Mouse (Mus musculus): ENCODE measurements around the gene Ifitm10.

Gene Ifitm10

DNA sequence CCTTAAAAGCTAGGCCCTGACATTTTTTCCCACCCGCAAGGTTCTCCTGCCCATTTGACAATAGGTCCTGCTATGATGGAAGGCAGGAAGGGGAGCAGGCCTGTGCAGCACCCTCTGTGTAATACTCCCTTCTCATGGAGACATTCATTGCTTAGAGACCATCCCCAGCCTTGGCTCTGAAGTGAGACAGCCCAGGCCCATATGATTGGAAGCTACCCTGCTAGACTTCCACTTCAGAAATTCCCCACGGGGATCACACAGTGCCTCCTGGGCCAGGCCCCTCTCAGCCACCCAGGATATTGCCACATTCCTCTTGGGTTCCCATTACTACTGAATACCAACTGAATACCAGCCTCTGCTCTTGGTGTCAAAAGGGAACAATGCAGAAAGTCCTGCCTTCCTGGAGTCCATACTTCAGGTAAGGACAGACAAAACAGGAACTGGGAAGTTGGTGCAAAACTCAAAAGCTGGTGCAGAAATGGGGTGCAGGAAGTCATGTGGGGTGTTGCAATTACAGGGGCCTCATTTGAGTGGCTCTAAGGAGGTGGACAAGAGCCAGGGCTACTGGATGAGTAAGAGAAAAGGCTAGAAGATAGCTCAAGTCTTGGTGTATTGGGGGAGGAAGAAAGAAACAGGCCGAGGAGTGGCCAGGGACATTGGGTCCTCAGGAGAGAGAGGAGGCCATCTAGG, 16.6 kb upstream of the Ifitm10 start:
- no peak for DNase-seq (ENCODE audit: low read depth, low spot score)

DNA sequence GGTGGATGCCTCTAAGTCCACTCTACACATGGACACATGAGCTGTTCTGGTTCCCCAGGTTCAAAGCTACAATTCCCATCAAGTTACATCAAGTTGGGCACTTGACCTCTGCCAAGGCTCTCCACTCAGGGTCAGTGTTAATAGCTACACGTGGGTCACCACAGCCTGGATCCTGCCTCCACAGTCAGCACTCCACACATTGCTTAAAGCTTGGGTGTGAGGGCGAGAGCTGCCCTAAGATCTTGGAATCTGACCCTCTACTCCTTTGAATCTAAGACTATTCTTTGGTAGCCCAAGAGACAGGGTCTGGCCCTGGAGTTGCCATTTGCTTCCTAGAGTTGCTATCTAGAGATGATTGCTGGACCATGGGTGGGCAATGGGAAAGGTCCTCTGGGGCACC, 15.2 kb upstream of the Ifitm10 start:
- DNase-seq (ENCODE audit: low read depth, low spot score): no peak

DNA sequence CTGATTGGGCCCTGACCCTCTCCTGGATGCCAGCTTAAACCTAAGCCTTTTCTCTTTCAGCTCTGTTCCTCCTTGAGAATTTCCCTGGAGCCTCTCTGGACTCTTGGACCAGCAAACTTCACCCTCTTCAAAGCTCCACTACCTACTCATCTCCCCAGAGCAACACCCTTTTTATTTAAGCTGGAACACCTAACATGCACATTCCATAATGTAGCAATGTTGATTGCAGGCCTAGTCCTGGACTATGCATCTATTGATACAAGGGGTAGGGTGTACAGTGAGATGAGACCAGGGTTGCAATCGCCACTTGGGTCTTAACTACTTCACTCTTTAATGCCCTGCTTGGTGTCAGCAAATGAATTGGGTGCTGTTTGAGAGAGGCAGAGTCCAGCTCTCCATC, 14.6 kb upstream of the Ifitm10 start:
- no peak for DNase-seq (ENCODE audit: low read depth, low spot score)

DNA sequence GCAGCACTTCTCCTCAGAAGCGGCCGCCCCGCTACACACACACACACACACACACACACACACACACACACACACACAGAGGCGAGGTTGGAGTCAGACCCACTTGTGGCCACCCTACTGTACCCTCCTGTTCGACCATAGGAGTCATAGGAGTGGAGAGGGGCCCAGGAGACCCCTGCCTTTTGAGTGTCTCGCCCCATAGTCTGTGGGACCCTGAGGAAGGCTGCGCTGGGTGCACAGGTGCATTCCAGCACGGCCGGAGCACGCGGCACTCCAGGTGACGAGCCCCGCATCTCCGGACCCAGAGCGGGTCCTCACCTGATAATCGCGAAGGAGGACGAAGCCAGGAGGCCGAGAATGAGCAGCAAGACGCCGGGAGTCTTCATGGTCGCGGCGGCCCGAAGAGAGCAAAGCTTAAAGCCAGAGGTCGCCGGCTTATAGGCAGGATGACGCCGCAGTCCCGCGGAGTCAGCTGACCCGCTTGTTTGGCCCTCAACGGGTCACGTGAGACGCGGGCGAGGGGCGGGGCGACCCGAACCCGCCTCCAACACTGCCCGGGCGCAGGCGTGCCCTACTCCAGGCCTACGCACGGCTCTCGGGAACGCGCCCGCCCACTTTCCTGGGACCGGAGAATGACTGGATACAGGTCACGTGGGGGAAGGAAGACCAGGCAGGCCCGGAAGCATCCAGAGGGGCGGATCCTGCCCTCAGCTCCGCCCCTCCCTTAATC, 14.0 kb upstream of the Ifitm10 start, which contains the start of gene Ctsd:
Gene Ctsd (minus strand): TSS at position 620 of the 730 bp plus-strand sequence.
- peak; percentile 97 for DNase-seq (ENCODE audit: low read depth, low spot score)

DNA sequence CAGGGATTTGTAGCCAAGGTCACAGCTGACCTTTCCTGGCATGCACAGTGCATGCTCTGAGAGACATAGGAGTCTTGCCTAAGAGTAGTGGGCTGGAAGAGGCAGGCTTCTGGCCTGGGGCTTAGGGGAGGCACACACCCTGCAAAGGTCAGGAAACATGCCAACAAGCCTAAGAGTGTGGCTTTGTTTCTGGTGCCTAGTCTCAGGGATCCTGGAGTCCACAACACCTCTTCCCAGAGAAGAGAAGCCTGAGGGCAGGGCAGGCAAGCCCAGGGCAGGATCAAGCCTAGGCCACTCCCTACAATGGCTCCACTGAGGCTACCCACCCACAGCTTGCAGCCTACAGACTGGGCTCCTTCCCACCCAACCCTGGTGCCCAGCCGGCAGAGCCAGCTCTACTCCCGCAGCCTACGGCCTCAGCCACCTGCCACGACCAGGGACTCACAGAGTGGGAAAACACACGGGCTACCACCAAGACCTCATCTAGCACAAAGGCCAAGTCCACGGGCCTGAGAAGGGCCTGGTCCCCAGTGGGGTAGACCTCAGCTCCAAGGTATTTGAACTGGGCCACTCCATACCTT, 13.2 kb upstream of the Ifitm10 start:
- no peak for DNase-seq (ENCODE audit: low read depth, low spot score)

DNA sequence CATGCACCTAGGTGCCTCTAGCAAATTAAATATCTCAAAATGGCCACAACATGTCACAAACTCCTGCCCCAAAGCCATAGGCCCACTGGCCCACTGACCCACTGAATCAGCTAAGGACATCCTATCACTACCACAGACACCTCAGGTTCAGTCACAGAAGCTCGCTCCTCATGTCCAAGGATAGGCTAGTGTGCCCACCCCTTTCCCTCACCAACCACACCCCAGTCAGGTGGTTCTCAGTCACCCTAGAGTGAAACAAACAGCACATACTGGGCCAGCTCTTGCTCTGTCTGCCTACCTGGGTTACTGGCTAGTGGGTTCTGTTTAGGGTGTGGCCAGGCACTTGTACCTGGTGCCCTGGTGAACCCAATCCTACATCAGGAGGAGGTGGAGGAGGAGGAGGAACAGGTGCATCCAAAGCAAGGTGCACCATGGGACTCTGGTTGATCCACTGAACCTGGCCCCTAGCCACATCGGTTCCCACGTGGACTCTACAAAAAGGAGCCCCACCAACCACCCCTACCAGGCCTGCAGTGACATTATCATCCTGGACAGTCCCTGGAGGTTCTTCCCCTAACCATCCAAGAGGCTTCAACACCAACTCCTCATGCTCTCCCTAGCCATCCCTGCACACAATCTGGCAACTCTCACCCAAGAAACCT, 12.3 kb upstream of the Ifitm10 start:
- no peak for DNase-seq (ENCODE audit: low read depth, low spot score)

DNA sequence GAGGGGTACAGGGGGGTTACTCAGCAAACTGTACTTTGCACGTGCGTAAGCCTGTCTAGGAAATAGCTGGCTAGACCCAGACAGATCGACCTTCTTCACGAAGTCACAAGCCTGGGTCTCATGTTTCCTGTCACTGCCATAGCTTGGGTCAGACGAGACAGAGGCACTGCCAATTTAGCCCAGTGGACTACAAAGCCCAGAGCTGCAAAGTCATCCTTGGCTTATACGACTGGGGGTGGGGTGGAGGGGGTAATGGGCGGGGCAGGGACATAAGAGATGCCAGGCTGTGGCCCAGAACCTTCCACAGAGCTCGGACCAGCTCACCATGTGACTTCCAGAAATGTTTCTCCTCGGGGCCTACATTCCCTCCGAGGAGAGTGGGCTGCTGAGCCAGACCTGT, 10.8 kb upstream of the Ifitm10 start:
- DNase-seq (ENCODE audit: low read depth, low spot score): no peak

DNA sequence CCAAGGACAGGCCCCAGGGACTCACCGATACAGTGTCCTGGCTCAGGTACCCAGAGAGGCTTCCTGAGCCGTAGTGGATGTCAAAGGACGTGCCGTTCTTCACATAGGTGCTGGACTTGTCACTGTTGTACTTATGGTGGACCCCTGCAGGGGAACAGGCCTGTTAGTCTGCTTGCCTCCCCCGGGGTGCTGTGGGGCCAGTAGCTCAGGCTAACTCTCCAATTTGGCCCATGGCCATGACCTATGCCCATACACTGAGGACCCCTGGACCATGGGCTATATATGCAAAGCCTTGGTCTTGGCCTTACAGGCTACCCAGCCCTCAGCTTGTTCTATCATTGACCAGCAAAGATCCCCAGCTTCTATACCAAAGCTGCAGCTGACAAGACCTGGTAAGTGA, 9.0 kb upstream of the Ifitm10 start, which contains the start of gene Gm49369:
Gene Gm49369 (minus strand): TSS at position 101 of the 400 bp plus-strand sequence.
- no peak for DNase-seq (ENCODE audit: low read depth, low spot score)

DNA sequence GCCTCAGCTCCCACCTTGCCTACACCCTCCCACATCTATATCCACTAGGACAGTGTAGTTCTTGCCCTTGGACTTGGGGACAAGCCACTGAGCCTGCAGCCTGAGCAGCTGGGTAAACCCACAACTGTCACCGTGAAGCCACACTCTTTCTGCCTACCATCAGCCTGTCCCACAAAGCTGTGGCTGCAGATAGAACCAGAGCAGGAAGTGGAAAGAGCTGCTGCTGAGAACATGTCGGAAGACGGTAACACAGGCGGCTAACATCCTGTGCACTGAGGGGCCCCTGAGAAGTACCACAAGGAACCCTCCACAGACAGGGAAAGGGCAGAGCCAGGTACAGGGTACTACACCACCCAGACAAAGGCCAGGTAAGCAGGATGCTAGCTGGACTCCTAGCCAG, 7.6 kb upstream of the Ifitm10 start:
- no peak for DNase-seq (ENCODE audit: low read depth, low spot score)

DNA sequence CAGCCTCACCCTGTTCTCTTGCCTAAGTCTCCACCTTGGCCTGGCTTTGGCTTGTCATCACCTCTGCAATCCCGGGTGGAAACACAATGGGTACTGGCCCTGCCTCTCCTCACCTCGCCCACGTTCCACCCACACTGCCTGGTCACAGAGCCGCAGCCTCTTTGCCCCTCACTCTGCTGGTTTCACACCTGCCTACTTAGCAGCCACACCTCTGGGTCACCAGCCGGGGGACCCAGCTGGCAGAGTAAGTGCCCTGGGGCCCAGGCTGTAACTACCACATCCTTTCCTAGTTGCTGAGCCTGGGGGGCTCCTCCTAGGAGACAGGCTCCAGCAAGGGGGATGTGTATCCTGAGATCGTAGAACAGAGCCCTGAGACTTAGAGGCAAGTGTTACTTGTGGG, 5.6 kb upstream of the Ifitm10 start:
- no peak for DNase-seq (ENCODE audit: low read depth, low spot score)

DNA sequence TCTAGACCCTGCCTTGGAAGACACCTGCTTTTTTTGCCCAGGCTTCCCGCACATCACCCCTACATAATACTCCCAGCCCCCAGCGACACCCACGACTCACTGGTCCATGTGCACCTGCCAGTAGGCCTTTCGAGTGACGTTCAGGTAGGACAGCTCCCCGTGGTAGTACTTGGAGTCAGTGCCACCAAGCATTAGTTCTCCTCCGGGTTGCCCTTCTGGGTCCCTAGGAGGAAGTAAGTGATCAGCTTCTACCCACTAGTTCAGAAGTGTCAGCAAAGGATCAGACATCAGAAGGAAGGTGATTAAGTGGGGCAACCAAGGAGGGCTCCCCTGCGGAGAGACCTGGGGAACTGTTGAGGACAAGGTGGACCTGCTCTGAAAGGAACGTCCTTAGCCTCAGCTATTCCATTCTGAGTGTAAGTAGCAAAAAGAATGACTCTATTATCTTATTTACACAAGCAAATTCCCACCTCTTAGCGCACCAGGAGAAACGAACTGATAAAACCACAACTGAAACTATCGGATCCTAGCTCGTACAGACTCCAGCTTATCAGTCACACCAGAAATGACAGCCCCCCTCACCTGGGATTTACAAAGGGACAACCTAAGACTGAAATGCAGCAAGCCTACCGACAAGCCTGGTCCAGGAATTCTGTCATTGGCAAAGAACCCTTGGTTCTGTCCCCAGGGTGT, 3.8 kb upstream of the Ifitm10 start:
- no peak for DNase-seq (ENCODE audit: low read depth, low spot score)

DNA sequence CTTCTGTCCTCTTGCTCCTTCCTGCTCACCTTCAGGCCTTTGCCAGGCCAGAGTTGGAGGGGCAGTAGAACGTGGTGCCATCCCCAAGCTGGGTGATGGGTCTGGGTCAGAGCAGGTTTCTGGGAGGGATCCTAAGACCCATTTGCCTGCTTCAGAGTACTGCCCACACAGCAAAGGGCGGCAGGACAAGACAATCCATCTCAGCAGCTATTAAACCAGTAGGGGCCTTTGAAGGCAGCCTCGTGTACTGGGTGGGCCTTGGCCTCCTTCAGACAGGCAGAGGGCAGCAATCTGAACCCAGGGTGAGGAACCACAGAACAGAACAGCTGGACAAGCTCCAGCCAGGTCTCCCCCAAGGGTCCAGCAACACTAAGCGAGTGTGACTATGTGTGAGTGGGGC, 2.5 kb upstream of the Ifitm10 start:
- DNase-seq (ENCODE audit: low read depth, low spot score): no peak

DNA sequence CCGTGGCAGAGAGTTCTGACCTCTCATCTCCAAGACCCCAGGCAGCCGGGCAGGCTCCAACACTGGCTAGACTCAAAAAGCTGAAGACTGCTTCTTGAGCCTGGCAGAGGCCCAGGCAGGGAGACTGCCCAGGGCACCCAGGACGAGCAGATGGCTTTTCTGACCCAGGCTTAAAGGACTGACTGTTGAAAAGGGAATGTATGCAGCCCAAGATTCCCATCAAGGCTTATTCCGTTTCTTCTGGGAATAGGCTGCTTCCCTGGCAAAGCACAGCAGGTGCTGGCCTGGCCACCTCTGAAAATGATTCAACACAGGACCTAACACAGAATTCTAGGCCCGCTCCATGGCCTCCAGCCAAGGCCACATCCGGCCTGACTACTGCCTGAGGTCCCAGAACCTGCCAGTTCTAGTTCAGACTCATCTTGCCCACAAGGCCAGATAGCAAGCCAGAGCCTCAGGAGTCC, 1.7 kb upstream of the Ifitm10 start:
- no peak for DNase-seq (ENCODE audit: low read depth, low spot score)

DNA sequence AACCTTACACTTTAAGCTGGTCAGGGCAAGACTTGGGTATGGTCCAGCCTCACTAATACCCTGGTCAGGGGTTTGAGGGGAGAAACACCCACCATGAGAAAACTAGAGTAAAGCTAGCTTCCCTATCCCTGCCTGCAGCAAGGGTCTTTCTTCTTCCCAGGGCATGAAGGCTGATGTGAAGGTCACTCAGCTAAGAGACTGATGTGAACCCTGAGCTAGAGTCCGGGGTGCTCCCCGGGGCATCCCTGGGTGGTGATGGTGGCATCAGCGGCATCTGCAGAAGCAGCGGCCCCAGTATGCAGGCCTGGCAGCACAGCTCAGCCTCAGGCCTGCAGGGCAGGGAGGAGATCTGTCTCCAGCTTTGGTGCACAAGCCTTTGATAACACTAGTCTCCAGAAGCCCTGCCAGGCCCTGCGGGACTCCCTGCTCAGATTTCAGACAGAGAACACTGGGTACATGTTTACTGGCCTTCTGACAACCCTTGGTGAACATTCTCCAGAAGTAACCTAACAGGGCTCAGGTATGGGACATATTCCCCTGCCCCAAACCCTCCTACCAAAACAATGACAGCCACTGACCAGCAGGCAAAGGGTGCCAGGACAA, 961 bp upstream of the Ifitm10 start:
- no peak for DNase-seq (ENCODE audit: low read depth, low spot score)

DNA sequence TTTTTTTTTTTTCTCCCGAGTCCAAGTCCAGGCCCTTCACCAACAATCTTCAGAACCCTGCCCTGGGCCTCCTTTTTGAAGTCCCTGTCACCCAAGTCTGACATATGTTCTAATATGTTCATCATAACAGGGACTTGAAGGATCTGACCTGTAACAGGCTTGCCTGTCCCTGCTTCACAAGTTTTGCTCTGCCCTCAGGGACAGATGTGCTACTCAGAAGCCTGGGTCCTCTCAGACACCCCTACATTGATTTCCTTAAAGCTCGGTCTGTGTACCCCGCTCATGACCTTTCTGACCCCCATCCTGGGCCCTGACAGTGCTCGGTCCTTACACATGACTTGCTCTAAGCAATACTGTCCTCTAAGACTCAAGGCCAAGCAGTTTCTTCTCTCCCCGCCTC, 514 bp downstream of the Ifitm10 start:
- no peak for DNase-seq (ENCODE audit: low read depth, low spot score)

DNA sequence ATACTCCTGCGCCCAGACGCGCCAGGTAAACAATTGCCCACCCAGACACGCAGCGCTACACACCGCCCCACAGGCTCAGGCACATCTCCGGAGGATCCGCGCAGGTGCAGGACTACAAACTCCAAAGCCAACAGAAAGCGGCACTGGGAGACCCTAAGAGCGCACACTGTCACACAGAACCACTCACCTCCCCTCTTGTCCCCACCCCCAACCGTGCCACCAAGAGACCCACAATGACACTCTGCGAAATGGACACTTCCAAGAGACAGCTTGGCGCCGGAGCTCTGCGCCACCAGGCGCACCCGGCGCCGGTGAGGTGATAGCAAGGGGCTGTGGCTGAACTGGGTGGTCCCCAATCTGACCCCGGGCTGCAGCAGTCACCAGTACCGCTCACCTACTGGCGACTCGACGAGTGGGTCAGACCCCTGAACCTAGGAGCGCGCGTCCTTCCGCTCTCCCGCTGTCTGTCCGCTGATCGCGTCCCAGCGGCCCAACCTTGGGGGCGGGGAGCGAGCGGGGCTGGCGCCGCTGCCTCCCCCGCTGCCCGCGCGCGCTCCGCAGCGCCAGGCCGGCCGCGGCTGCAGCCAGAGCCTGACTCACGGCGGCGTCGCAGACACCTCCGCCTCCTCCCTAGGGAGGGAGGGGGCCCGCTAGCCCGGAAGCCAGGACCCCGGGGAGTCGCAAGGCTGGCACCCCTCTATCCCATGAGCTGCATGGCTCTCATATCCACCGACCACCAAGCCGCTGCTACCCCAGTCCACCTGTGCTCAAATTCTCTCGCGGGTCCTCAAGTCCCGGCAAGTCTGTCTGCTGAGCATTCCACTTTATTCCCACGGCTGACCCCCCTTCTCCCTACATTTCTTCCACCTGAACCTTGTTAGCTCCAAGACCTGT, 1.5 kb downstream of the Ifitm10 start:
- DNase-seq (ENCODE audit: low read depth, low spot score): no peak

DNA sequence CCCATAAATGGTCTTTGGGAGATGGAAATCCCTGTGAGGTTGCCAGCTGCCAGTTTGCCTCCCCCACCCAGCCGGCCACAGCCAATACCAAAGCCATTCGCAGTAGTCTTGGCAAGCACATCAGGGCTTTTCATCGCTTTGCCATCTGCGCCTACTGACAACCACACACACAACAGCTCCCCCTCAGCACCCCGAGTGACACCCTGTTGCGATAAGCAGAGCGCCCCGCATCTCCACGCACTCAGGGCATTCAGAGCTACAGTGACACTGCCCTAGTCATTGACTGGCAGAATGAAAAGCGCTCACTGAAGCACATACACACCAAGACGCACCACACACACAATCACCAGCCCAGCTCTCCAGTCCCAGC, 2.2 kb downstream of the Ifitm10 start:
- DNase-seq (ENCODE audit: low read depth, low spot score): no peak

DNA sequence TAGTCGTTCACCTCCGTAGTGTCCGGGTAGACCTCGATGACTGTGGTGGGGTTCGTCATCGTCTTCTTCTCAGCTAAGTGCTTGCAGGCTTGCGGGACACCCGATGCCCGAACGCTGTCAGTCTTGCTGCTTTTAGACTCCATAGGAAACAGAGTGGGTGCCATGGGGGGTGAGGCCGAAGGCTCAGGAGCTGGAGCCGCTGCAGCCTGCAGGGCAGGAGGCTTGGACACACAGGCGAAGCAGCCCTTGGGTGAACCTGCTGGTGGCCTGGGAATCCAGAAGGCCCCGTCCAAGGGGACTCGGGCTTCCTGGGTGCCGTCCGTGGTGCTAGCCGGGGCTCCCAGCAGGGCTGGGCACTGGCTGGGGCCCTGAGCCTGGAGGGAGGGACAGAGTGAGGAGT, 2.6 kb downstream of the Ifitm10 start:
- no peak for DNase-seq (ENCODE audit: low read depth, low spot score)

DNA sequence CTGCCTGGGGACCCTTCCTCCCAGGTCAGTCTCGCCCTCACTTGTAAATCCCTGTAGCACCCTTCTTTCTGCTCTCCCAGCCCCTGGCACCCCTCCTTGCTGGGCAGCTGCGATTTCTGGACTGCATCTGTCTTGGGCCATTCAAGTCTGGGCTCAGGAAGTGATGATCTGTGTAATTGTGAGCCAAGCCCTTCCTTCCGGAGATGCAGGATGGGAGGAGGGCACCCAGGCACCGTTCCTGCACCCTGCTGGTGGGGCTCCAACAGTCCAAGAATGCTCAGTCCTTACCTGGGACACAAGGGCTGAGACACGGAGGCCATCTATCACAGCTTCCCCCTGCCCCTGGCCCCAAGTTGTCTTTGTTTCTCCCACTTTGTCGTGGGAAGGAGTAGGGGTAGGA, 3.7 kb downstream of the Ifitm10 start:
- DNase-seq (ENCODE audit: low read depth, low spot score): no peak

DNA sequence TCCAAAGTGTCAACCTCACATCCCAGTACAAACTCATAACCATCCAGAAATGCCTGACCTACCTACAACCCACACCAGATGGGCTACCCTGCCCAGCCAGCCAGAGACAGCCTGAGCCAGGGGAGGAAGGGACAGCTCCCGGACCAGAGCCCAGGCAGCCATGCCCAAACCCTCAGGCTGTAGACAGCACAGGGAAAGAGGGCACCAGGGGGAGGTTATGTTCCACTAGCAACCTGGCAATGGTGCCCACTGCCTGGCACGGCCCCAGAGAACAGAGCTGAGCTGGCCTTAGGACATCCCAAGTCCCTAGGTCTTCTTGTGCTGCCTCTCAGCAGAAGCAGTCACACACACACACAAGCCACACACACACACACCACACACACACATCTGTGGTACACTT, 4.7 kb downstream of the Ifitm10 start:
- DNase-seq (ENCODE audit: low read depth, low spot score): no peak

Data from c-Kit-negative CD71-positive TER-119-positive erythroid progenitor cells, embryonic 14.5 days (primary cell).